In the genomic region with DNA sequence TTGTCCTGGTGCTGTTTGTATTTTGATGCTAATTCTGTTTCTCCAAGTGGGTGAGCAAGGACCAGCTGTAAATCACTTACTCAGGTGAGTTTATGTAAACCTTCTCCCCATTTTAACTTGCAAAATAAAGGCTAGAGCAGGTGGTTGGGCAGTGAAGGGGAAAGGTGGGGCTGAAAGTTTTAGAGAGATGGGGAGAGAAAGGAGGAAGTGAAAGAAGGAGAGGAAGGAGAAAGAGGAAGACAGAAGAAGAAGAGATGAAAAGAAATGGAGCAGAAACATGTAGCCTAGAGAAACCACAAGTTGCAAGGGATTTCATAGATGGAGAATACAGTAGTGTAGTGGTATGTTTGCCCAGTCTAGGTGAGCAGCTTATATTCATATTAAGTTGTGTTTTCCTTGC, we compare ENCODE assay signal across 34 mouse cellular contexts. TPM values are rescaled to one million over a fixed set of nuclear protein-coding genes. Genes with fewer than 3 reads are reported as not detected.
DNase-seq lines count a peak whose midpoint lies in the region; ATAC-seq and TF ChIP-seq lines count a peak whose summit lies in the region.
"Had no signal": no experiment of that assay in that cellular context is flagged by ENCODE, and none has a peak within 500 bp of the region (broad histone marks: within the 10 kb centered on the region; RNA-seq: fewer than 3 reads in every experiment).

No protein-coding gene starts in this region.

- no peak for TF ChIP-seq POLR2A in spleen, adult 2 months (IDR thresholded peaks at IDR 0.05; ENCODE audit: low read depth, low read length)

- H3K27ac ChIP-seq in spleen, adult 2 months (ENCODE audit: insufficient read depth, low read length), result no peak overlapping the region
- H3K27ac ChIP-seq: forebrain, embryonic 10.5 days; forebrain, embryonic 13.5 days; heart, adult 2 months; heart, embryonic 10.5 days; heart, embryonic 13.5 days; hindbrain, embryonic 14.5 days; hindbrain, postnatal 0 days had no signal

- TF ChIP-seq CTCF in spleen, adult 2 months (IDR thresholded peaks at IDR 0.05; ENCODE audit: extremely low read depth, insufficient read depth, insufficient read length, insufficient replicate concordance), result no peak

- H3K4me1 ChIP-seq in spleen, adult 2 months (ENCODE audit: control insufficient read depth, insufficient read depth, insufficient read length), result peaks cover 3% of the 10 kb centered on the region; the same call in 1 of the 2 replicates
- H3K4me1 ChIP-seq: forebrain, embryonic 10.5 days; forebrain, embryonic 13.5 days; heart, embryonic 10.5 days; heart, embryonic 13.5 days had no signal

- no peak overlapping the region for H3K4me3 ChIP-seq in spleen, adult 2 months (ENCODE audit: extremely low read depth, insufficient read depth, insufficient read length)
- H3K4me3 ChIP-seq: forebrain, embryonic 10.5 days; forebrain, embryonic 13.5 days; heart, adult 2 months; heart, embryonic 10.5 days; heart, embryonic 13.5 days had no signal

- H3K36me3 ChIP-seq in spleen, adult 2 months (ENCODE audit: control insufficient read depth, insufficient read depth, low read length), result no peaks in the 10 kb centered on the region
- H3K36me3 ChIP-seq: forebrain, embryonic 10.5 days; G1E; heart, embryonic 10.5 days; heart, embryonic 13.5 days had no signal

- ATAC-seq in granulocyte monocyte progenitor cell, adult 5-6 weeks (replicated peaks; ENCODE audit: poor library complexity, severe bottlenecking), result peak; percentile 66
- peak; percentile 80 for ATAC-seq in neutrophil, adult 5-6 weeks (ENCODE audit: extremely low read depth, insufficient number of reproducible peaks, low FRiP score, poor library complexity, severe bottlenecking)
- ATAC-seq: forebrain, embryonic 13.5 days; forebrain, embryonic 16.5 days; hindbrain, postnatal 0 days; inflammation-experienced regulatory T-cells, adult 6 months; Patski had no signal

- peak; percentile 26 to 34 for DNase-seq in spleen, adult 2 months (ENCODE audit: low read depth in 1 of 2, low spot score in 2 of 2)
- no peak for DNase-seq in spleen, adult 18-20 months
- DNase-seq in B cell, adult 2 months, result peak; percentile 25 to 31
- no peak for DNase-seq in gastrocnemius, postnatal 4 days (ENCODE audit: low spot score in 2 of 2)
- no peak for DNase-seq in kidney, postnatal 14 days
- DNase-seq in urinary bladder, postnatal 25 days (ENCODE audit: low spot score), result no peak
- DNase-seq: adrenal gland, postnatal 10 days; adrenal gland, postnatal 36 days; cerebellum, adult 18-20 months; cerebellum, postnatal 10 days; cerebellum, postnatal 36 days; gastrocnemius, postnatal 10 days; gastrocnemius, postnatal 36 days; heart, adult 2 months; heart, postnatal 14 days; heart, postnatal 4 days had no signal

- H3K27me3 ChIP-seq in spleen, adult 2 months (ENCODE audit: control insufficient read depth, insufficient read depth, low read length), result no peaks in the 10 kb centered on the region
- H3K27me3 ChIP-seq: forebrain, embryonic 13.5 days; heart, embryonic 13.5 days had no signal

RNA-seq across cellular contexts. Expression of a gene that starts 22.3 kb away (rescaled TPM):
- not detected in 2 replicates for polyA plus RNA-seq in spleen, adult 2 months (2012; rRNA removed)
- not detected in 2 replicates for total RNA-seq in granulocyte monocyte progenitor cell, adult 5-6 weeks (2014; fragmentation: Nextera tagmentation)
- total RNA-seq in granulocyte monocyte progenitor cell, adult 5-6 weeks (2017), result not detected in 2 replicates
- 0.23 TPM in 1 of 2 replicates, not detected in the other for total RNA-seq in neutrophil, adult 5-6 weeks (2017)
- total RNA-seq in gastrocnemius, postnatal 4 days (2021), result not detected
- total RNA-seq: adrenal gland, adult 18-20 months; adrenal gland, postnatal 10 days; adrenal gland, postnatal 36 days; gastrocnemius, adult 18-20 months; gastrocnemius, postnatal 10 days; gastrocnemius, postnatal 36 days; heart, adult 2 months; heart, postnatal 14 days; heart, postnatal 4 days; hindbrain, postnatal 0 days had no signal
- polyA plus RNA-seq: embryonic facial prominence, embryonic 11.5 days; forebrain, embryonic 10.5 days; forebrain, embryonic 13.5 days; forebrain, embryonic 16.5 days; G1E; heart, adult 2 months; heart, embryonic 10.5 days; heart, embryonic 13.5 days; heart, embryonic 16.5 days; hindbrain, embryonic 11.5 days; hindbrain, embryonic 14.5 days; hindbrain, postnatal 0 days; inflammation-experienced regulatory T-cells, adult 6 months; Patski had no signal

RNA-seq across cellular contexts. Expression of a gene that starts 35.9 kb away (rescaled TPM):
- not detected in 2 replicates for polyA plus RNA-seq in spleen, adult 2 months (2012; rRNA removed)
- total RNA-seq in granulocyte monocyte progenitor cell, adult 5-6 weeks (2014; fragmentation: Nextera tagmentation), result not detected in 2 replicates
- not detected in 2 replicates for total RNA-seq in granulocyte monocyte progenitor cell, adult 5-6 weeks (2017)
- total RNA-seq in neutrophil, adult 5-6 weeks (2017), result not detected in 2 replicates
- not detected for total RNA-seq in gastrocnemius, postnatal 4 days (2021)
- total RNA-seq: adrenal gland, adult 18-20 months; adrenal gland, postnatal 10 days; adrenal gland, postnatal 36 days; gastrocnemius, adult 18-20 months; gastrocnemius, postnatal 10 days; gastrocnemius, postnatal 36 days; heart, adult 2 months; heart, postnatal 14 days; heart, postnatal 4 days had no signal
- polyA plus RNA-seq: embryonic facial prominence, embryonic 11.5 days; G1E; heart, adult 2 months; heart, embryonic 16.5 days; hindbrain, embryonic 14.5 days had no signal

RNA-seq across cellular contexts. Expression of a gene that starts 47.9 kb away (rescaled TPM):
- not detected in 2 replicates for polyA plus RNA-seq in spleen, adult 2 months (2012; rRNA removed)
- not detected in 2 replicates for total RNA-seq in granulocyte monocyte progenitor cell, adult 5-6 weeks (2014; fragmentation: Nextera tagmentation)
- total RNA-seq in granulocyte monocyte progenitor cell, adult 5-6 weeks (2017), result not detected in 2 replicates
- not detected in 2 replicates for total RNA-seq in neutrophil, adult 5-6 weeks (2017)
- not detected for total RNA-seq in gastrocnemius, postnatal 4 days (2021)
- total RNA-seq: adrenal gland, adult 18-20 months; adrenal gland, postnatal 10 days; adrenal gland, postnatal 36 days; gastrocnemius, adult 18-20 months; gastrocnemius, postnatal 10 days; gastrocnemius, postnatal 36 days; heart, adult 2 months; heart, postnatal 14 days; heart, postnatal 4 days; hindbrain, postnatal 0 days had no signal
- polyA plus RNA-seq: embryonic facial prominence, embryonic 11.5 days; embryonic facial prominence, embryonic 14.5 days; forebrain, embryonic 10.5 days; forebrain, embryonic 13.5 days; forebrain, embryonic 16.5 days; G1E; heart, adult 2 months; heart, embryonic 10.5 days; heart, embryonic 13.5 days; heart, embryonic 16.5 days; hindbrain, embryonic 11.5 days; hindbrain, embryonic 14.5 days; hindbrain, postnatal 0 days; inflammation-experienced regulatory T-cells, adult 6 months; Patski had no signal

Comparison
In these comparisons a context has a peak if more than half of its experiments do, and no peak if none do; other contexts are left out.
1. DNase-seq: peak in spleen, adult 2 months (2 of 2) and B cell, adult 2 months (2 of 2); none in spleen, adult 18-20 months (0 of 2), gastrocnemius, postnatal 4 days (0 of 2), kidney, postnatal 14 days (single experiment) and urinary bladder, postnatal 25 days (single experiment).